Mouse (Mus musculus): Measurements from ENCODE around the gene Dcaf8. TPM values are rescaled to one million over a fixed set of nuclear protein-coding genes. Genes with fewer than 3 reads are reported as not detected.

Dcaf8 gene
- polyA plus RNA-seq, 1 experiment from 2014 or later, result 94.0 TPM

- H3K36me3 ChIP-seq, result peaks cover 52% of the 10 kb centered on the region
- no peaks in the 10 kb centered on the region for H3K9me3 ChIP-seq
- H3K27me3 ChIP-seq, result no peaks in the 10 kb centered on the region
- peaks cover 60% of the 10 kb centered on the region for H3K4me1 ChIP-seq (replicated peaks)
- H3K27ac ChIP-seq (replicated peaks), result peak overlapping the region; percentile 95
- ATAC-seq (ENCODE audit: low read depth), result no peak
- H3K4me3 ChIP-seq, result no peak overlapping the region
- H3K4me2 ChIP-seq, result peak overlapping the region; percentile 87
- WGBS, result 80% methylated on average over 5 of the region's 5 CpGs
- peak overlapping the region; percentile 50; the same call in 1 of the 2 replicates for H3K9ac ChIP-seq
Measured at GRCm38 (mm10) chr1:172200161-172200560, 52.3 kb downstream of the Dcaf8 start.

- WGBS, result 18% methylated on average over 7 of the region's 7 CpGs
- Histone ChIP-seq H3K27ac (replicated peaks) (peak overlapping the region; percentile 95), H3K9me3 (no peaks in the 10 kb centered on the region), H3K4me3 (peak overlapping the region; percentile 4; the same call in 1 of the 2 replicates), H3K4me2 (peak overlapping the region; percentile 87), H3K9ac (peak overlapping the region; percentile 58), H3K36me3 (peaks cover 44% of the 10 kb centered on the region), H3K27me3 (no peaks in the 10 kb centered on the region), H3K4me1 (replicated peaks) (peaks cover 68% of the 10 kb centered on the region)
- peak; percentile 57 for ATAC-seq (ENCODE audit: low read depth)
Measured at GRCm38 (mm10) chr1:172200871-172201447, 53.1 kb downstream of the Dcaf8 start.

GRCm38 (mm10) chr1:172201967-172202880 lies 54.3 kb downstream of the Dcaf8 start:
- H3K27me3 ChIP-seq, result no peaks in the 10 kb centered on the region

GRCm38 (mm10) chr1:172202894-172203522 lies 55.1 kb downstream of the Dcaf8 start:
- no peaks in the 10 kb centered on the region for H3K27me3 ChIP-seq
- WGBS, result 8% methylated on average over 2 of the region's 2 CpGs
- H3K27ac ChIP-seq (replicated peaks), result peak overlapping the region; percentile 95
- peak overlapping the region; percentile 97 for H3K9ac ChIP-seq
- peak; percentile 2; the same call in 1 of the 2 replicates for ATAC-seq (ENCODE audit: low read depth)
- peaks cover 24% of the 10 kb centered on the region for H3K36me3 ChIP-seq
- peak overlapping the region; percentile 79 for H3K4me3 ChIP-seq
- no peaks in the 10 kb centered on the region for H3K9me3 ChIP-seq
- H3K4me1 ChIP-seq (replicated peaks), result peaks cover 80% of the 10 kb centered on the region
- peak overlapping the region; percentile 87 for H3K4me2 ChIP-seq

More at GRCm38 (mm10) chr1:172201967-172202880, 54.3 kb downstream of the Dcaf8 start:
- peaks cover 32% of the 10 kb centered on the region for H3K36me3 ChIP-seq
- no peak for ATAC-seq (ENCODE audit: low read depth)
- H3K4me1 ChIP-seq (replicated peaks), result peaks cover 76% of the 10 kb centered on the region
- peak overlapping the region; percentile 19 for H3K4me3 ChIP-seq
- peak overlapping the region; percentile 63 for H3K9ac ChIP-seq
- 9% methylated on average over 14 of the region's 14 CpGs for WGBS
- H3K27ac ChIP-seq (replicated peaks), result peak overlapping the region; percentile 95
- H3K4me2 ChIP-seq, result peak overlapping the region; percentile 87
- no peaks in the 10 kb centered on the region for H3K9me3 ChIP-seq

- Histone ChIP-seq H3K4me3 (peak overlapping the region; percentile 79), H3K4me1 (replicated peaks) (peaks cover 80% of the 10 kb centered on the region), H3K4me2 (peak overlapping the region; percentile 87), H3K9me3 (no peaks in the 10 kb centered on the region), H3K9ac (peak overlapping the region; percentile 97), H3K27ac (replicated peaks) (peak overlapping the region; percentile 95), H3K27me3 (no peaks in the 10 kb centered on the region), H3K36me3 (peaks cover 18% of the 10 kb centered on the region)
- ATAC-seq (ENCODE audit: low read depth), result no peak
- WGBS, result 3% methylated on average over 4 of the region's 4 CpGs
Measured at GRCm38 (mm10) chr1:172203566-172203965, 55.7 kb downstream of the Dcaf8 start.

- no peaks in the 10 kb centered on the region for H3K27me3 ChIP-seq
- no peaks in the 10 kb centered on the region for H3K9me3 ChIP-seq
- ATAC-seq (ENCODE audit: low read depth), result no peak
- H3K4me2 ChIP-seq, result peak overlapping the region; percentile 87
- peaks cover 80% of the 10 kb centered on the region for H3K4me1 ChIP-seq (replicated peaks)
- H3K4me3 ChIP-seq, result peak overlapping the region; percentile 79
- peak overlapping the region; percentile 95 for H3K27ac ChIP-seq (replicated peaks)
- WGBS, result 12% methylated on average over 9 of the region's 9 CpGs
- H3K36me3 ChIP-seq, result peaks cover 13% of the 10 kb centered on the region
- peak overlapping the region; percentile 97 for H3K9ac ChIP-seq
Measured at GRCm38 (mm10) chr1:172204033-172204813, 56.3 kb downstream of the Dcaf8 start.

GRCm38 (mm10) chr1:172204814-172205740 lies 57.2 kb downstream of the Dcaf8 start:
- H3K36me3 ChIP-seq, result peaks cover 5% of the 10 kb centered on the region
- H3K9ac ChIP-seq, result peak overlapping the region; percentile 97
- 15% methylated on average over 15 of the region's 15 CpGs for WGBS
- H3K9me3 ChIP-seq, result no peaks in the 10 kb centered on the region
- peak overlapping the region; percentile 95 for H3K27ac ChIP-seq (replicated peaks)
- H3K4me2 ChIP-seq, result peak overlapping the region; percentile 87
- peak overlapping the region; percentile 79 for H3K4me3 ChIP-seq
- H3K27me3 ChIP-seq, result no peaks in the 10 kb centered on the region
- no peak for ATAC-seq (ENCODE audit: low read depth)
- H3K4me1 ChIP-seq (replicated peaks), result peaks cover 71% of the 10 kb centered on the region

GRCm38 (mm10) chr1:172205741-172206087 lies 57.8 kb downstream of the Dcaf8 start:
- Histone ChIP-seq H3K9ac (peak overlapping the region; percentile 97), H3K27me3 (no peaks in the 10 kb centered on the region), H3K4me3 (peak overlapping the region; percentile 79), H3K27ac (replicated peaks) (peak overlapping the region; percentile 95), H3K4me1 (replicated peaks) (peaks cover 65% of the 10 kb centered on the region), H3K9me3 (no peaks in the 10 kb centered on the region), H3K36me3 (peaks cover 5% of the 10 kb centered on the region; the same call in 1 of the 2 replicates), H3K4me2 (peak overlapping the region; percentile 87)
- 3% methylated on average over 3 of the region's 3 CpGs for WGBS
- no peak for ATAC-seq (ENCODE audit: low read depth)

- WGBS, result under 1% methylated on average over 40 of the region's 40 CpGs
- Histone ChIP-seq H3K27me3 (no peaks in the 10 kb centered on the region), H3K9ac (peak within 1 kb of the TSS; percentile 97), H3K4me3 (peak within 1 kb of the TSS; percentile 79), H3K36me3 (peaks cover 5% of the 10 kb centered on the region; the same call in 1 of the 2 replicates), H3K4me2 (peak within 1 kb of the TSS; percentile 87), H3K27ac (replicated peaks) (peak within 1 kb of the TSS; percentile 95), H3K9me3 (no peaks in the 10 kb centered on the region), H3K4me1 (replicated peaks) (peaks cover 59% of the 10 kb centered on the region)
- ATAC-seq (ENCODE audit: low read depth), result peak; percentile 81
Measured at GRCm38 (mm10) chr1:172206141-172206917, 58.4 kb downstream of the Dcaf8 start, which contains the start of gene Pea15a. Gene Pea15a (minus strand): TSS chr1:172206804.

GRCm38 (mm10) chr1:172207111-172207584 lies 59.3 kb downstream of the Dcaf8 start:
- Histone ChIP-seq H3K9ac (peak overlapping the region; percentile 97), H3K27me3 (no peaks in the 10 kb centered on the region), H3K9me3 (no peaks in the 10 kb centered on the region), H3K4me3 (peak overlapping the region; percentile 79), H3K27ac (replicated peaks) (peak overlapping the region; percentile 95), H3K4me2 (peak overlapping the region; percentile 87), H3K36me3 (peaks cover 5% of the 10 kb centered on the region; the same call in 1 of the 2 replicates), H3K4me1 (replicated peaks) (peaks cover 51% of the 10 kb centered on the region)
- 0 out of 2 replicates have a peak, but pooled peaks have one; percentile 19 for ATAC-seq (ENCODE audit: low read depth)
- 16% methylated on average over 7 of the region's 7 CpGs for WGBS

All from neural tube, embryonic 13.5 days (tissue).